In the genomic region with DNA sequence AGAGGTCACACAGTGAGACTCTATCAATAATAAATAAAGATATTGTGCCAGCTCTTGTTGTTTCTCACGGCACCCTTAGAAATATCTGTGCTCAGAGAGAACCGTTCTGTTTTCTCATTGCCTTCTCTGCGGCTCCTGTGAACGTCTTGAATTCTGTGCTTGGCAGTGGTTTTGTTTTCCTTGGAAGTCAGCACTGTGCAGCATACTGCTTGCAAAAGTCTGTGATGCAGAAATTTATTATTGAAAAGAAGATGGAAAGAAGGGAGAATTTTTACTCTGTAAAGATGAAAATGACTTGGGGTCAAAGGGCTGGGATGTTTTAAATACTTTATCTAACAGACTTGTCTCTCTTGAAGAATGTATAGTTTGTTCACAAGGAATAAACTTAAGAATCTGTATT, we compare ENCODE assay signal across 16 mouse cellular contexts.
DNase-seq lines count a peak whose midpoint lies in the region; ATAC-seq lines count a peak whose summit lies in the region.
"Had no signal": no experiment of that assay in that cellular context is flagged by ENCODE, and none has a peak within 500 bp of the region (broad histone marks: within the 10 kb centered on the region; RNA-seq: fewer than 3 reads in every experiment).

No protein-coding gene starts in this region.

- no peak overlapping the region for H3K4me3 ChIP-seq in intestine, embryonic 16.5 days (ENCODE audit: low read length)
- no peak overlapping the region for H3K4me3 ChIP-seq in intestine, embryonic 15.5 days (replicated peaks)
- no peak overlapping the region for H3K4me3 ChIP-seq in kidney, embryonic 16.5 days (ENCODE audit: low read length)
- H3K4me3 ChIP-seq: embryonic facial prominence, embryonic 12.5 days; left cerebral cortex, adult 2 months; liver, embryonic 12.5 days had no signal

- no peaks in the 10 kb centered on the region for H3K9me3 ChIP-seq in intestine, embryonic 16.5 days (ENCODE audit: control insufficient read depth, low read length)
- H3K9me3 ChIP-seq in intestine, embryonic 15.5 days, result no peaks in the 10 kb centered on the region
- H3K9me3 ChIP-seq in kidney, embryonic 16.5 days (ENCODE audit: low read length), result no peaks in the 10 kb centered on the region
- H3K9me3 ChIP-seq: embryonic facial prominence, embryonic 12.5 days; liver, embryonic 12.5 days had no signal

- WGBS in intestine, embryonic 16.5 days, result 32% methylated on average over 4 of the region's 4 CpGs
- 34% methylated on average over 4 of the region's 4 CpGs for WGBS in intestine, embryonic 15.5 days
- 37% methylated on average over 4 of the region's 4 CpGs for WGBS in kidney, embryonic 16.5 days

- no peak overlapping the region for H3K4me2 ChIP-seq in intestine, embryonic 16.5 days (ENCODE audit: low read depth, low read length)
- H3K4me2 ChIP-seq in intestine, embryonic 15.5 days (replicated peaks), result no peak overlapping the region
- no peak overlapping the region for H3K4me2 ChIP-seq in kidney, embryonic 16.5 days (replicated peaks; ENCODE audit: low read depth, low read length)
- H3K4me2 ChIP-seq: embryonic facial prominence, embryonic 12.5 days; liver, embryonic 12.5 days had no signal

- no peaks in the 10 kb centered on the region for H3K36me3 ChIP-seq in intestine, embryonic 16.5 days (ENCODE audit: control insufficient read depth, insufficient read depth, low read length)
- H3K36me3 ChIP-seq in intestine, embryonic 15.5 days, result no peaks in the 10 kb centered on the region
- H3K36me3 ChIP-seq in kidney, embryonic 16.5 days (ENCODE audit: insufficient read depth, low read length), result no peaks in the 10 kb centered on the region
- H3K36me3 ChIP-seq: embryonic facial prominence, embryonic 12.5 days; G1E; liver, embryonic 12.5 days had no signal

- H3K4me1 ChIP-seq in intestine, embryonic 16.5 days (ENCODE audit: control insufficient read depth, insufficient read depth, low read length), result peaks cover 14% of the 10 kb centered on the region
- 0 out of 2 replicates have a peak, but pooled peaks cover 5% of the 10 kb centered on the region for H3K4me1 ChIP-seq in intestine, embryonic 15.5 days (replicated peaks)
- peaks cover 22% of the 10 kb centered on the region for H3K4me1 ChIP-seq in kidney, embryonic 16.5 days (ENCODE audit: insufficient read depth, low read length)
- H3K4me1 ChIP-seq: liver, embryonic 12.5 days had no signal

- peak; percentile 21 for DNase-seq in adrenal gland, postnatal 14 days
- DNase-seq in adrenal gland, adult (ENCODE audit: inconsistent age in 2 of 2, low spot score in 1 of 2), result no peak
- peak; percentile 37 to 64 for DNase-seq in heart, adult 9 months (ENCODE audit: low spot score in 2 of 2)
- DNase-seq in left cerebral cortex, adult 11 months (ENCODE audit: low spot score), result no peak
- DNase-seq in T-cell, adult 2 months (ENCODE audit: low spot score), result no peak
- DNase-seq: cerebellum, adult 11-12 months; spleen, adult 18-20 months; thymus, adult 18-20 months had no signal

- ATAC-seq in intestine, embryonic 16.5 days, result no peak
- no peak for ATAC-seq in intestine, embryonic 15.5 days
- ATAC-seq in kidney, embryonic 16.5 days (ENCODE audit: low FRiP score, low TSS enrichment), result peak; percentile 76
- ATAC-seq: inflammation-experienced regulatory T-cells, adult 6 months; liver, embryonic 12.5 days had no signal

- H3K27ac ChIP-seq in intestine, embryonic 16.5 days (ENCODE audit: low read length), result 0 out of 2 replicates have a peak overlapping the region, but pooled peaks have one; percentile 18
- no peak overlapping the region for H3K27ac ChIP-seq in intestine, embryonic 15.5 days
- peak overlapping the region; percentile 56; the same call in 1 of the 2 replicates for H3K27ac ChIP-seq in kidney, embryonic 16.5 days (ENCODE audit: low read length)
- H3K27ac ChIP-seq: embryonic facial prominence, embryonic 12.5 days; left cerebral cortex, adult 2 months; liver, embryonic 12.5 days had no signal

- H3K27me3 ChIP-seq in intestine, embryonic 16.5 days (replicated peaks; ENCODE audit: control insufficient read depth, insufficient read depth, low read length), result no peaks in the 10 kb centered on the region
- no peaks in the 10 kb centered on the region for H3K27me3 ChIP-seq in intestine, embryonic 15.5 days (replicated peaks)
- no peaks in the 10 kb centered on the region for H3K27me3 ChIP-seq in kidney, embryonic 16.5 days (ENCODE audit: insufficient read depth, low read length)
- H3K27me3 ChIP-seq: embryonic facial prominence, embryonic 12.5 days; liver, embryonic 12.5 days had no signal

- H3K9ac ChIP-seq in intestine, embryonic 16.5 days (ENCODE audit: low read depth, low read length), result no peak overlapping the region
- no peak overlapping the region for H3K9ac ChIP-seq in intestine, embryonic 15.5 days
- H3K9ac ChIP-seq in kidney, embryonic 16.5 days (replicated peaks; ENCODE audit: low read length), result no peak overlapping the region
- H3K9ac ChIP-seq: embryonic facial prominence, embryonic 12.5 days; liver, embryonic 12.5 days had no signal

Comparison
In these comparisons a context has a peak if more than half of its experiments do, and no peak if none do; other contexts are left out.
1. DNase-seq: peak in adrenal gland, postnatal 14 days (single experiment) and heart, adult 9 months (2 of 2); none in adrenal gland, adult (0 of 2), left cerebral cortex, adult 11 months (single experiment) and T-cell, adult 2 months (single experiment).